Mouse (Mus musculus) right cerebral cortex, postnatal 4 days (tissue): Measurements from ENCODE around the gene Tpbg.
"Not testable (repeated sequence)": the region's sequence is repeated elsewhere in the genome, so short reads cannot be mapped to it uniquely, and the experiment has no call there.

Experiments used
- DNase-seq: peaks from one replicate; pipeline ENCODE4 v3.0.0-alpha.2; 2022

The Tpbg gene

DNA sequence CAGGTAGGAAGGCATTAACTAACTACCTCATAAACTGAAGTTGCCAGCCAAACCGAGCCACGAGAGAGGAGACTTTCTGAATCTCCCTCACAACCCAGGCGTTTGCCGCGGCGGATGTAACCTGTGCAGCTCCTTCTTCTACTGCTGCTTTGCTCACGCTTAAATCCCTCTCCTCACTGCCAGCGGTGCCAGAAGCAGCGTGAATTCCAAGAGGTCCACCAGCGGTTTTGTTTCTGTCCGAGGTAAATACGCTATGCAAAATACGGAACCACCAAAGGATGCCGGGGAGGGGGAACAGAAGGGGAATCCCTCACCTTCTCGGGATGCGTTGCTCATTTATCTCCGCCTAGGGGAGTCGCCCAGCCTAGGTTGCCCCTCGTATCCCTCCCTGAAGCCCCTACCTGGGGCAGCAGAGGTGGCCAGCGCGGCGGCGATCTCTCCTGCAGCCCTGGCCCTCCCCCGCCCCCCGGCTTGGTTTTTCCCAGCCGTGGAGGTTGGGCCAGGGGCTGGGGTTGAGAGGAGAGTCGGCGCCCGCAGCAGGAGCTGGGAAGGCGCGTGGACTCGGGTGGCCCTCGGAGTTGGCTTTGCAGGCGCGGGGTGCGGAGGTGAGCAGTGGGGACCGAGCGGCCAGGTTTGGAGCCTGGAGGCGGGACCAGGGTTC is at the start of gene Tpbg:
Tpbg (plus strand) TSS at position 30 of the 661 bp plus-strand sequence.
- DNase-seq, result peak; percentile 55

GRCm38 (mm10) chr9:85801986-85802385 is 40.2 kb upstream of the Tpbg start:
- DNase-seq, result not testable (repeated sequence)

DNA sequence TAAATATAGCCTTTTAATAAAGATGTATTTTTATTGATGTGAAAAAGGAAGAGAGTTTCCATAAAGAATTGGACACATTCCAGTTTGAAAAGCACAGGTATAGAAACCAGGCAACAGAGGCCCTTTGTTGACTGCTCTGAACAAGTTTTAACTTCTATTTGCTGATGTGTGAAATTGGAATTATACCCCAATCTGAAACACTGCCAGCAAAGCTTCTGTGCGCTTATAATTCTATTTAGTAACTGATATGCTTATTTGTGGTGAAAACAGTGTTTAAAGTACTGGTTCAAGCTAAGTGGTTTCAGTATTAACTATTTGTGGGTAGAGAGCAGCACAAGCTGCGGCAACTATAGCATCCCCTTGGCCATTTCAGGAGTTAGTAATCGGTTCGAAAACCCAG is 39.6 kb upstream of the Tpbg start:
- no peak for DNase-seq

- no peak for DNase-seq
Observed at GRCm38 (mm10) chr9:85806411-85806810, 35.8 kb upstream of the Tpbg start.

DNA sequence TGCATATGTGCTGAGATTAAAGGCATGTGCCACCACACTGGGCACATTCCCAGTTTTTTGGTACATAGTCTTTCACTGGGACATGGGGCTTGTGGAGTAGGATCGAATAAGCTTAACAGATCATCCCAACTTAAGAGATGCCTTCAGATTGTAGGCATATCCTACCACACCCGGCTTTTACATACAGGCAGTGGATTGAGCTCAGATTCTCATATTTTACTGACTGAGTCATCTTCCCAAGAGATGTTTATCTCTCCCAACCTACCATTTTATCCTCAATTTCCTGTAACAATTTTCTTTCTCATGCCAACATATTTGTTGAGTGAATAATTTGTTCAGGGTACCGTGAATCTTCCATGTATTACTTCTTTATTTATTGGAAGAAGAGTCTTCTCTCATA is 32.9 kb upstream of the Tpbg start:
- DNase-seq, result no peak

DNA sequence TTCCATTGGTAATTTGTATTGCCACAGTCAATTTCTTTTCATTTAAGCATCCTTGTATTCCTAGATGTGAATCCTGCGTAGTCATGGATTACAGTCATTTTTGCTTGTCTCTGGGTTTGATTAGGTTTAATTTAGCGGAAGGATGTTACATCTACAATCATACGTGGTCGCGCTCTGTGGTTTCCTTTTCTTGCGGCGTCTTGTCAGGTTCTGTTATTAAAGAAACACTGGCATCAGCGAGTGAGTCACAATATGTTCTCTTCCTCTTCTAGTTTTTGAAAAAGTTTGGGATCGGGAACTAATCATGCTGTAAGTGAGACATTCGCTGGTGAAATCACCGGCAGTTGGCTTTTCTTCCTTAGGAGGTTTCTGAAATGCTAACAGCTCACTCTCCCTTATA is 21.4 kb upstream of the Tpbg start:
- no peak for DNase-seq

GRCm38 (mm10) chr9:85835521-85836425 is 6.4 kb upstream of the Tpbg start:
- DNase-seq, result no peak

GRCm38 (mm10) chr9:85839626-85840025 is 2.6 kb upstream of the Tpbg start:
- DNase-seq, result no peak

GRCm38 (mm10) chr9:85841891-85842290 is 289 bp upstream of the Tpbg start:
- peak; percentile 30 for DNase-seq

- no peak for DNase-seq
Observed at GRCm38 (mm10) chr9:85843031-85843890, 1.1 kb downstream of the Tpbg start.

DNA sequence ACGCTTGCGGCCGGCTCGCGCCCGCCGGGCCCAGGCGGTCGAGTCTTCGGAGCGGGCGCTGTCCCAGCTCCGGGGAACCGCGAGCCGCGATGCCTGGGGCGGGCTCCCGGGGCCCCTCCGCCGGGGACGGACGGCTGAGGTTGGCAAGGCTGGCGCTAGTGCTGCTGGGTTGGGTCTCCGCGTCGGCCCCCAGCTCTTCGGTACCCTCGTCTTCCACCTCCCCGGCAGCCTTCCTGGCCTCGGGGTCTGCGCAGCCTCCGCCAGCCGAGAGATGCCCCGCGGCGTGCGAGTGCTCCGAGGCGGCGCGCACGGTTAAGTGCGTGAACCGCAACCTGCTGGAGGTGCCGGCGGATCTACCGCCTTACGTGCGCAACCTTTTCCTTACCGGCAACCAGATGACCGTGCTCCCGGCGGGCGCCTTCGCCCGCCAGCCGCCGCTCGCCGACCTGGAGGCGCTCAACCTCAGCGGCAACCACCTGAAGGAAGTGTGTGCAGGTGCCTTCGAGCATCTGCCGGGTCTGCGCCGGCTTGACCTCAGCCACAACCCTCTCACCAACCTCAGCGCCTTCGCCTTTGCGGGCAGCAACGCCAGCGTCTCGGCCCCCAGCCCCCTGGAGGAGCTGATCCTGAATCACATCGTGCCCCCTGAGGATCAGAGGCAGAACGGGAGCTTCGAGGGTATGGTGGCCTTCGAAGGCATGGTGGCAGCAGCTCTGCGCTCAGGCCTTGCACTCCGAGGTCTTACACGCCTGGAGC is 1.9 kb downstream of the Tpbg start:
- peak; percentile 42 for DNase-seq

DNA sequence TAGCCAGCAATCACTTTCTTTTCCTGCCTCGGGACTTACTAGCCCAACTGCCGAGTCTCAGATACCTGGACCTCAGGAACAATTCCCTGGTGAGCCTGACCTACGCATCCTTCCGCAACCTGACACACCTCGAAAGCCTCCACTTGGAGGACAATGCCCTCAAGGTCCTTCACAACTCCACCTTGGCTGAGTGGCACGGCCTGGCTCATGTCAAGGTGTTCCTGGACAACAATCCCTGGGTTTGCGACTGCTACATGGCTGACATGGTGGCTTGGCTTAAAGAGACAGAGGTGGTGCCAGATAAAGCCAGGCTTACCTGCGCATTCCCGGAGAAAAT is 2.4 kb downstream of the Tpbg start:
- no peak for DNase-seq

DNA sequence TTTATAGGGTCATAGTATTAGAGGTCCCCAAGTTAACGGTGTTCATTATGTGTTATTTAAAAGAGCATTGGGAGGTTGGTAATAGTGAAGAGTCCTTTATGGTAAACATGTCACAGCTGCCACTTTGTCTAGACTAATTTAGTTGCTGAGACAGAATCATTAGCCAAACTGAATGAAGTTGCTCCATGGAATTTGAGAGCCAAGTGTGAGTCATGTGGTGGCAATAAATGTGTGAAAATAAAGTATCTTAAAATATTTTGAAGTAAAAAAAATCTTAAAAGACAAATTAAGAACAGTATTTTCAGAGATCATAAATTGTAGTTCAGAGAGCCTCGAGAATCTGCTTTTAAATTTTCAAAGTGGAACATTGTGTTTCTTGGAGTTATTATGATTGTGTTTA is 4.0 kb downstream of the Tpbg start:
- no peak for DNase-seq

- DNase-seq, result no peak
Observed at GRCm38 (mm10) chr9:85854780-85855179, 12.6 kb downstream of the Tpbg start.

DNA sequence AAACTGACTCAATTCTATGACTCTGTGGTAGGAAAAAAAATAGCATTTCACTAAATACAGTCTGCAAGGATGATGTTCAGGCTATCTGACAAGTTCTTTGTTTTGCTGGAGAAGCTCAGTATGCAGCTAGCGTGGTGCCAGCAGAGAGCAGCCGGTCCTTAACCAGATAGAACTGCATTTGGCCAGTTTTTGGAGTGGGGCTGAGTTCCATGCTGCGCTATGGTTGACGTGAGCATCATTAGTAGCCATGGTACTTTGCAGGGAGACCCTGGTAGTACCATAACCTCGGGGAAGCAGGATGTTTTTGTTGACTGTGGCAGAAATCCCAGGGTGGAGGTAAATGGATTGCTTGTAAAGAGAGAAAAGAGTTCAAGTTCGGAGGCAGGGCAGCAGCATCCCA is 14.3 kb downstream of the Tpbg start:
- no peak for DNase-seq

DNA sequence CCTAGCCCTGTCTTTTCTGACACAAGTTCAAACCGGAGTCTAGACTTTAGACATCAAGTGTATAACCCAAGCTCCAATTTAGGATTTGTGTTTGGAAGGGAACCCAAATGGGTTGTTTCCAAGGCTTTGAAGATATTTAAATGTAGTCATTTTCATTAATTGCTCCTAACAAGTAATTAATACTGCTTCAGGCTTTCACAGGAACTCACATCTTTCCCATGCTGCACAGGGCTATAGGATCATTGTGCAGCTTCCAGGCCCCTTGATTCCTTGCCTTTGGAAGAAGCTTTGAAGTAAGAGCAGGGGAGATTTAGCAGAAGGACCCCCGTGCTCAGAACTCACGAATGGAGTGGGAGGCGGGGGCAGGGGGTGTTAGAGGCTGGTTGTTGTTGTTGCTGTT is 18.9 kb downstream of the Tpbg start:
- DNase-seq, result no peak

DNA sequence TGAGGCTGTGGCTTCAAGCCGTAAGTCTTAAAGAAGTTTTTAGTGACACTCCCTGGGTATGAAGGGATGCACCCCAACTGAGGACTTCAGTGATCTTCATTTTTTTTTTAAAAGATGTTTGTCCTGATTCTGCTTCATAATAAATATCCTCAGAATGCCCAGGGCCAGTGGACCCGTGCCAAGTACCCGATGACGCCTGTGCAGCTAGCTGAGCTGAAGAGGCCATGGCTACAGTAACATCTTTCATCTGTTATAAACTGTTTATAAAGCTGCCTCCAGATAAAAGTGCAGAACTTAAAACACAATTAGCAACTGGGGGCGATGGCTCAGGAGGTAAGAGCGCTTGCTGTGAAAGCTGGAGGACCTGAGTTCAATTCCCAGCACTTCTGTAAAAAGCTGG is 20.4 kb downstream of the Tpbg start:
- no peak for DNase-seq

- no peak for DNase-seq
Observed at GRCm38 (mm10) chr9:85872908-85873307, 30.7 kb downstream of the Tpbg start.

DNA sequence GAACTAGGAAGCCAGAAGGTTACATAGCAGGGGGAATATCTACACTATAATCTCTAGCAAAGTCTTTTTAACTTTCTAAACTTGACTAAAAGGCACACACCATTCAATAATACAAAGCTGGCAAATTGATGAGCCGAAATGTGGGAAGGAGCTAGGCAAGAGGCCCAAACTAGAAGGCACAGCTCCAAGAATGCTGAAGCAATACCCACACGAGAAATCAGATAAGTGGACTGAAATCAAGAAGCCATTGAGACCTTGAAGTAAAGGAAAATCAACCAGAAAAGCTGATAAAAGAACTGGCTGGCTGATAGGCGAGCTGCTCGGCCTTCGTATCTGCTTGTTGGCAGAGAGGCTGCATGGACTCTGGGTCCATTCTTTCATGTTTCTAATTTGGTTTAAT is 51.5 kb downstream of the Tpbg start:
- DNase-seq, result no peak
